15 mouse cellular contexts compared by ENCODE assay signal in the genomic region with DNA sequence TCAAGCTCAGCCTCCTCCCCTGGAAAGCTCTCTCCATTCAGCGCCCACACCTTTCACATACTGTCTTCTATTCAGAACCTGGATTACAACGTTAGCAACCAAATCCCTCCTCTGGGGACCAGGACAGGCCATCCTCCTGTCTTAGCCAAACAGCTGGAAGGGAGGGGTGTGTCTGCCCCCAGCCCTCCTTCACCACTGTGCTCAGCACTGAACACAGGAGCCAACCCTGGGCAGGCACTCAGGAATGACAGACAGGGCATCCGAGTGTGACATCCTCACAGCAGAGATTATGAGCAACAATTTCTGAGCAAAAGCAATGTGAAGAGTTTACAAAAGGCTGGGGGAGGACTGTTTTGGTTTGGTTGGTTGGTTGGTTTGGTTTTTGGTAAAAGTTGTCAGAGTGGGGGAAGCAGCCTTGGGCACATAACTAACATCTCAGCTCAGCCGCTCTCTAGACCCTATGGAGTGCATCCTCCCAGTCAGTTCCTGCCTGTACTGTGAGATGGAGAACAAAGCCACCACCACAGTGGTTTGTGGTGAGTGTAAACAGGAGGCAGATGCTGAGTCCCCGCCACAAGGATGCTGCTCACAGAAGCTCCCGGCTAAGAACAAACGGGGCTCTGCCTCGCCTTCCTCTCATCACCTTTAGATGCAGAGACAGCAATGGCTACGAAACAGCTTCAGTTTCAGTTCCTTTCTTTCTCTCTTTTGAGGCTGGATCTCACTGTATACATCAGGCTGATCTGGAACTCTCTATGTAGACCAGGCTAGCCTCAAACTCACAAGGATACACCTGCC. TPM values are rescaled to one million over a fixed set of nuclear protein-coding genes. Genes with fewer than 3 reads are reported as not detected.
A peak's percentile ranks its signal among the peaks of the same experiment; 100 is the strongest.
DNase-seq lines count a peak whose midpoint lies in the region; ATAC-seq lines count a peak whose summit lies in the region.
"Had no signal": no experiment of that assay in that cellular context is flagged by ENCODE, and none has a peak within 500 bp of the region (broad histone marks: within the 10 kb centered on the region; RNA-seq: fewer than 3 reads in every experiment).

No protein-coding gene starts in this region.

- H3K4me1 ChIP-seq in liver, embryonic 12.5 days: 0 out of 2 replicates have a peak, but pooled peaks cover 4% of the 10 kb centered on the region
- H3K4me1 ChIP-seq: limb, embryonic 13.5 days; midbrain, embryonic 12.5 days had no signal

- no peaks in the 10 kb centered on the region for H3K9me3 ChIP-seq in liver, embryonic 12.5 days (replicated peaks)
- H3K9me3 ChIP-seq: limb, embryonic 13.5 days; midbrain, embryonic 12.5 days had no signal

- no peak overlapping the region for H3K9ac ChIP-seq in liver, embryonic 12.5 days
- H3K9ac ChIP-seq: limb, embryonic 13.5 days; midbrain, embryonic 12.5 days had no signal

- H3K36me3 ChIP-seq in splenic B cell, adult 2 months (ENCODE audit: control insufficient read depth, insufficient read depth, low read length, poor library complexity, severe bottlenecking): peaks cover 6% of the 10 kb centered on the region
- peaks cover 27% of the 10 kb centered on the region for H3K36me3 ChIP-seq in liver, embryonic 12.5 days
- H3K36me3 ChIP-seq: midbrain, embryonic 12.5 days had no signal

- H3K27ac ChIP-seq in liver, embryonic 12.5 days: no peak overlapping the region
- H3K27ac ChIP-seq: heart, adult 2 months; limb, embryonic 13.5 days; midbrain, embryonic 12.5 days had no signal

- H3K27me3 ChIP-seq in splenic B cell, adult 2 months (ENCODE audit: control insufficient read depth, insufficient read depth, low read length, poor library complexity, severe bottlenecking): no peaks in the 10 kb centered on the region
- no peaks in the 10 kb centered on the region for H3K27me3 ChIP-seq in liver, embryonic 12.5 days (replicated peaks)
- H3K27me3 ChIP-seq: limb, embryonic 13.5 days; midbrain, embryonic 12.5 days had no signal

- ATAC-seq in hematopoietic stem cell, adult 5-6 weeks (replicated peaks in 1 of 2; ENCODE audit: insufficient read depth in 1 of 2, low FRiP score in 2 of 2, low TSS enrichment in 1 of 2, low read depth in 1 of 2, poor library complexity in 2 of 2, severe bottlenecking in 2 of 2): peak; percentile 91 to 99
- no peak for ATAC-seq in liver, embryonic 12.5 days

- no peak overlapping the region for H3K4me3 ChIP-seq in liver, embryonic 12.5 days
- H3K4me3 ChIP-seq: heart, adult 2 months; limb, embryonic 13.5 days; midbrain, embryonic 12.5 days had no signal

- WGBS in liver, embryonic 12.5 days (ENCODE audit: insufficient replicate concordance): 73% methylated on average over 9 of the region's 9 CpGs

- no peak overlapping the region for H3K4me2 ChIP-seq in liver, embryonic 12.5 days
- H3K4me2 ChIP-seq: limb, embryonic 13.5 days; midbrain, embryonic 12.5 days had no signal

- peak; percentile 4 for DNase-seq in 3T3-L1 (ENCODE audit: low read depth, low spot score)
- peak; percentile 92 for DNase-seq in CD4-positive helper T cell, adult 2 months (ENCODE audit: low read depth, low spot score)
- DNase-seq in splenic B cell, adult 2 months (ENCODE audit: low read depth, low spot score): peak; percentile 67
- DNase-seq in retina, embryonic 14.5 days (ENCODE audit: low spot score): no peak
- no peak for DNase-seq in adipocyte (ENCODE audit: low spot score)
- DNase-seq in cerebellum, adult 9-10 months: no peak
- DNase-seq: cerebellum, postnatal 25 days; heart, adult 2 months; kidney, adult 8-10 months; layer of hippocampus, postnatal 36 days; lung, adult 2 months had no signal

RNA-seq across cellular contexts. Expression of gene Uvrag, which starts 54.1 kb away (rescaled TPM):
- total RNA-seq in hematopoietic stem cell, adult 5-6 weeks (2017): 34.4 and 39.3 TPM in 2 replicates
- polyA plus RNA-seq in liver, embryonic 12.5 days (2016; fragmentation: Nextera tagmentation; extraction: Ambion mirVana): 13.5 and 15.1 TPM in 2 replicates

Comparison
In these comparisons a context has a peak if more than half of its experiments do, and no peak if none do; other contexts are left out.
1. DNase-seq: peak in 3T3-L1 (single experiment), CD4-positive helper T cell, adult 2 months (single experiment) and splenic B cell, adult 2 months (single experiment); none in retina, embryonic 14.5 days (single experiment), adipocyte (single experiment) and cerebellum, adult 9-10 months (single experiment).